Mouse (Mus musculus) E14TG2a.4 (cell line): ENCODE results near the gene Crocc.

ENCODE experiments used
- CTCF ChIP-seq: conservative IDR thresholded peaks from 2 replicates; pipeline ENCODE4 v1.5.1; 2014; ENCODE audit warnings: low read length
- NANOG ChIP-seq: IDR thresholded peaks from 2 replicates; pipeline ENCODE4 v1.6.1; 2014; ENCODE audit warnings: borderline replicate concordance, low read length, mixed read lengths
- POU5F1 ChIP-seq: IDR thresholded peaks from 2 replicates; pipeline ENCODE4 v1.6.1; 2014; ENCODE audit warnings: low read length, borderline replicate concordance

DNA sequence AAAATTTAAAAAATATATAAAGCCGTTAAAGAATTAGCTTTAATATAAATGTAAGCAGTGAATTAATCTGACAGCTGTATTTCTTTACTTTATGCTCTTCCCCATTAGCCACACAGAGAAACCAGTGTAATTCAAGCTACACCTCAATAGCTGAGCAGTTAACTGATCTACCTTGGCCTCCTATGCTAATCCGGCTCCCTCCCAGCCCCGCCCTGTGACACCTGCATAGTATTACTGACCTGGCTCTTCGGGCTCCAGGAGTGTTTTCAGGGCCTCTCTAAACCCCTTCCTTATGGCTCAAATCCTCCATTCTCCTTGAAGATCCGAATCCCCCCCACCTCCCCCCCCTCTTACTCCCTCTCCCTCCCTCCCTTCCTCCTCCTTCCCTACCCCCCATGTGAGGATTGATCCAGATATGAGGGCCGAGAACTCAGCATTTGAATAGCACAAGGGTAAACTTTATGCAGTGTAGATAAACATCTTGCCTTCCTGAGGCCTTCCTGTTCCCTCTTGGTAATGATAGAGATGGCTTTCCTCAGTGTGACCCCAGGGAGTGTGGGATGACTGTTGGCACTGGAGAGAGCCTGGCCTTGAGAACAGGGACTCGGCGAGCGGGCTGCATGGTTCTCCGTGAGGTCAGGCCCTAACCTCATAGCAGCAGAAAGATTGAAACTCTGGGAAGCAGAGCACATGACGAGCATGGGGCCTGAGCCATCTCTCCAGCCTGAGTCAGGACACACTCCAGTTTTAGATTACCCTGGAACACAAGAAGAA is 92.8 kb downstream of the Crocc start:
- TF ChIP-seq CTCF (no peak), POU5F1 (no peak), NANOG (no peak)
